Mouse (Mus musculus) bone marrow macrophage, adult 2 months (primary cell): ENCODE results near the gene Camk1d.

Experiments
- CTCF ChIP-seq: IDR thresholded peaks from 2 replicates; pipeline ENCODE4 v1.5.1; 2012; ENCODE audit warnings: low read depth, mild to moderate bottlenecking, low read length, moderate library complexity
- POLR2A ChIP-seq: IDR thresholded peaks from 2 replicates; pipeline ENCODE4 v1.6.1; 2012; ENCODE audit warnings: mild to moderate bottlenecking, low read depth, low read length, borderline replicate concordance

DNA sequence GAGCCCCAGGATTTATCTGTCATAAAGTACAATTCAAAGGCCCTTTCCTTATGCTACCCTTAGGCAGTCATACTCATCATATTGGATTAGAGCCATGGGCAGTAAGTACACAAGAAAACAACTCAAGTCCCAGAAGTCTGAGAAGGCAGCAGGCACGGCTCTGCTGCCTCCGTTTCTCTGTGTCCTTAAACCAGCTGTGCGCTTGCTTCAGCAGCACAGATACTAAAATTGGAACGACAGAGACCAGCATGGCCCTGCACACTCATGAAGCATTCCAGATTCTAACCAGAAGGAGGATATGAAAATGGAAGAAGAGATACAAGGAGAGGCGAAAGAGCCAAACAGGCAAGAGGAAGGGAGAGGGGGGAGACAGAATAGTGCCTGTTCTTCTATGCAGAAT is 72.6 kb downstream of the Camk1d start:
- TF ChIP-seq CTCF, result no peak
- TF ChIP-seq POLR2A, result no peak
